Mouse (Mus musculus): Measurements from ENCODE around the gene Tll2. TPM values are rescaled to one million over a fixed set of nuclear protein-coding genes. Genes with fewer than 3 reads are reported as not detected.
A peak's percentile ranks its signal among the peaks of the same experiment; 100 is the strongest.

Tll2 gene
- polyA plus RNA-seq, 1 experiment = not detected

DNA sequence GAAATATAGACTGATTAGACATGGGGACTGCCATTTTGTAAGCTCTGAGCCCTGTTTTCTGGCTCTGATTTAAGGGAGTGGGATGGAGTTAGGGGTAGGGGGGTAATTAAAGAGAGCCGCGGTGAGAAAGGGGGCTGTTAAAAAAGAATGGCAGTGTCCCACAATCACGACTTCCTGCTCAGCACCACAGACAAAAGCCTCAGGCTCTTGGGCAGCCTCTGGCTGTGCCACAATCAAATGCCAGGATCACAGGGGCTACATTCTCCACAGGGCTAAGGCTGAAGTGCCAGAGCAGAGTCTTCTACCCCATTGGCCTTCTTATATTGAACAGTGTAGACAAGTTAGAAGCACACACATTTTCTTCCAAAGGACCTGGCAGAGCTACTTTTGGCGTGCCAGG lies 118.7 kb downstream of the Tll2 start:
- no peak for TF ChIP-seq MAX (IDR thresholded peaks at IDR 0.05)
- no peak for TF ChIP-seq MYOG (IDR thresholded peaks at IDR 0.05; ENCODE audit: control insufficient read depth, extremely low read depth, insufficient read length)
- TF ChIP-seq USF1 (IDR thresholded peaks at IDR 0.05; ENCODE audit: low read depth) = no peak
- no peak for TF ChIP-seq FOSL1 (IDR thresholded peaks at IDR 0.05; ENCODE audit: insufficient read depth, low read length, poor library complexity, severe bottlenecking)
- no peak for TF ChIP-seq MYOD1 (IDR thresholded peaks at IDR 0.05; ENCODE audit: control insufficient read depth, insufficient read length, low read depth)
- TF ChIP-seq CEBPB (IDR thresholded peaks at IDR 0.05; ENCODE audit: low read depth) = no peak
- no peak for TF ChIP-seq CTCF (IDR thresholded peaks at IDR 0.05; ENCODE audit: control insufficient read depth, insufficient read depth, insufficient read length)
- no peaks in the 10 kb centered on the region for H3K79me3 ChIP-seq (ENCODE audit: low read depth)
- H3K4me3 ChIP-seq (ENCODE audit: insufficient read depth, poor library complexity, severe bottlenecking) = no peak overlapping the region
- no peak overlapping the region for H3ac ChIP-seq (ENCODE audit: control insufficient read depth, insufficient read length, low read depth)
- no peaks in the 10 kb centered on the region for H3K79me2 ChIP-seq (ENCODE audit: control insufficient read depth, insufficient read depth)
- H3K36me3 ChIP-seq (ENCODE audit: control insufficient read depth, insufficient read depth) = no peaks in the 10 kb centered on the region
- peaks cover 65% of the 10 kb centered on the region for H3K27me3 ChIP-seq (ENCODE audit: control insufficient read depth, insufficient read depth, insufficient read length)

DNA sequence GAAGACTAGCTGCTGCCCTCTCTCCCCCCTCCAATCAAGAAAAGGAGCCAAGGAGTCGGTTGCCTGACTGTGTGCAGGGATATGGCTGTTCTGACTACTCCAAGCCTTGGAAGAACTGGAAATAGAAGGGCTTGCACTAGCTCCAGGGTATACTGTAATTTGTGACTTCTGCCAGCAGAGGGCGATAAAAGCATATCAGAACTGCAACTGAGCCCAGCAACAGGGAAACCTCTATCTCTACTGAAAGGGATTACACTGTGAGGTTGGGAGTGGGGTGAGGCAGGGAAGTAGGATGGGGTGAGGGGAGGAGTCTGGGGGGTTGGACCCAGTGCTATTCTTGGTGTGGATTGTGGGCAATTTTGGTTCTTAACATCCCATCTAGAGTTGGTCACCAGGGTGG lies 119.9 kb downstream of the Tll2 start:
- H3K27me3 ChIP-seq (ENCODE audit: control insufficient read depth, insufficient read depth, insufficient read length) = peaks cover 64% of the 10 kb centered on the region
- no peak overlapping the region for H3K4me3 ChIP-seq (ENCODE audit: insufficient read depth, poor library complexity, severe bottlenecking)
- no peaks in the 10 kb centered on the region for H3K36me3 ChIP-seq (ENCODE audit: control insufficient read depth, insufficient read depth)
- no peaks in the 10 kb centered on the region for H3K79me2 ChIP-seq (ENCODE audit: control insufficient read depth, insufficient read depth)
- H3ac ChIP-seq (ENCODE audit: control insufficient read depth, insufficient read length, low read depth) = no peak overlapping the region
- no peaks in the 10 kb centered on the region for H3K79me3 ChIP-seq (ENCODE audit: low read depth)
- no peak for TF ChIP-seq MYOG (IDR thresholded peaks at IDR 0.05; ENCODE audit: control insufficient read depth, extremely low read depth, insufficient read length)
- peak; percentile 35 for TF ChIP-seq CTCF (IDR thresholded peaks at IDR 0.05; ENCODE audit: control insufficient read depth, insufficient read depth, insufficient read length)

DNA sequence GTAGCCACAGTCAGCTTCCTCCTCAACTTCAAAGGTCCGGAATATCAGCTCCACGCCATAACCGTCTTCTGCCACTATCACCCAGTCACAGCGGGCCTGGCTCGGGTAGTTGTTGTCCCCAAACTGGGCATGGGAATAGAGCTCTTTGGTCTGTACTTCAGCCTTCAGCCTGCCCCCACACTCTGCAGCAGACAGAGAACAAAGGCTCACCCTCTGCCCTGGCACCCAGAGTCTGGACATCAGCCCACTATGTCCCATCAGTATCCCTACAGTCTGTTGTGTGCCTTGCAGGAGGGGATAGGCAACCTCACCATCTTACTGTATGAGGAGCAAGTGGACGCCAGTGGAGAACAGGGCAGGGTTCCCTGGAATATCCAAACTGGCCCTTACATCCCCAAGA lies 120.3 kb downstream of the Tll2 start:
- Histone ChIP-seq H3K79me2 (ENCODE audit: control insufficient read depth, insufficient read depth) (no peaks in the 10 kb centered on the region), H3K79me3 (ENCODE audit: low read depth) (no peaks in the 10 kb centered on the region), H3K4me3 (ENCODE audit: insufficient read depth, poor library complexity, severe bottlenecking) (no peak overlapping the region), H3K36me3 (ENCODE audit: control insufficient read depth, insufficient read depth) (no peaks in the 10 kb centered on the region), H3K27me3 (ENCODE audit: control insufficient read depth, insufficient read depth, insufficient read length) (peaks cover 64% of the 10 kb centered on the region), H3ac (ENCODE audit: control insufficient read depth, insufficient read length, low read depth) (no peak overlapping the region)
- TF ChIP-seq CTCF (IDR thresholded peaks at IDR 0.05; ENCODE audit: control insufficient read depth, insufficient read depth, insufficient read length) (no peak), FOSL1 (IDR thresholded peaks at IDR 0.05; ENCODE audit: insufficient read depth, low read length, poor library complexity, severe bottlenecking) (no peak), MAX (IDR thresholded peaks at IDR 0.05) (no peak), MYOD1 (IDR thresholded peaks at IDR 0.05; ENCODE audit: control insufficient read depth, insufficient read length, low read depth) (no peak), CEBPB (IDR thresholded peaks at IDR 0.05; ENCODE audit: low read depth) (no peak)

DNA sequence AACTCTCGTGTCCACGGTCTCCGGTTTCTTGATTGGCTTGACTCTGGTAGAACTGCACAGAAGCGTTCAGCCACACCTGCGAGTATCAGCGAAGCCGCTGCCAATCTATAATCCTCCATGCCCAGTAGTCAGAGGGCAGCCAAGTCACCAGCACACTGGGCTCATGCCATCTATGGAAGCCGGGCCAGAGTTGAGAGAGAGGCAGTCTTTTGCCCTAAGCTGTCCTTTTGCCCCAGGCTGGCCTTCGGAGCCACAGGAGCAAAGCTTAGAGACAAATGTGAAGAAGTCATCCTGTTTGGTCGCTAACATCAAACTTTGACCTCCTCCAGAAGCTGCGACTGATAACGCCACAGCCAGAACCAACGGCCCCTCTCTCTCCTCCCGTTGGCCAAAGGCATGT lies 123.0 kb downstream of the Tll2 start:
- no peaks in the 10 kb centered on the region for H3K36me3 ChIP-seq (ENCODE audit: control insufficient read depth, insufficient read depth)
- H3ac ChIP-seq (ENCODE audit: control insufficient read depth, insufficient read length, low read depth) = no peak overlapping the region
- H3K79me3 ChIP-seq (ENCODE audit: low read depth) = no peaks in the 10 kb centered on the region
- TF ChIP-seq CTCF (IDR thresholded peaks at IDR 0.05; ENCODE audit: control insufficient read depth, insufficient read depth, insufficient read length) (no peak), MYOG (IDR thresholded peaks at IDR 0.05; ENCODE audit: control insufficient read depth, extremely low read depth, insufficient read length) (no peak), MAX (IDR thresholded peaks at IDR 0.05) (no peak), CEBPB (IDR thresholded peaks at IDR 0.05; ENCODE audit: low read depth) (no peak), MYOD1 (IDR thresholded peaks at IDR 0.05; ENCODE audit: control insufficient read depth, insufficient read length, low read depth) (no peak), FOSL1 (IDR thresholded peaks at IDR 0.05; ENCODE audit: insufficient read depth, low read length, poor library complexity, severe bottlenecking) (no peak), USF1 (IDR thresholded peaks at IDR 0.05; ENCODE audit: low read depth) (no peak)
- peaks cover 66% of the 10 kb centered on the region for H3K27me3 ChIP-seq (ENCODE audit: control insufficient read depth, insufficient read depth, insufficient read length)
- no peak overlapping the region for H3K4me3 ChIP-seq (ENCODE audit: insufficient read depth, poor library complexity, severe bottlenecking)
- H3K79me2 ChIP-seq (ENCODE audit: control insufficient read depth, insufficient read depth) = no peaks in the 10 kb centered on the region

DNA sequence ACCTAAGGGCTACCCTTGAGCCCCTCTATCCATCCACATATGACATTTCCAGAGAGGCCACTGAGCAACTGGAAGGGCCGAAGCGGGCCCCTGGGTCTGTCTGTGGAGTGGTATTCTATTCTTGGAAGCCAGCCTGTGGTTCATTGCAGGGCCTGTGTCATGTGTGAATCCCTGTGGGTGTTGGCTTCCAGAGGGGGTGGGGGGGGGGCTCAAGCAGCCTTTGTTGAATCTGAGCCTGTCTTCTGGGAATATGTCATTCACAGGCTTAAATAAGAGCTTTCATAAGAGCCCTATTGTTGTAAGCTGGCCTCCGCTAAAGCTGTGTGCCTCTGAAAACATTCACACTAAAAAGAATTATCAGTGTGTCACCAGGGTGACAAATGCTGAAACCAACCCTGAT lies 125.0 kb downstream of the Tll2 start:
- TF ChIP-seq FOSL1 (IDR thresholded peaks at IDR 0.05; ENCODE audit: insufficient read depth, low read length, poor library complexity, severe bottlenecking) = no peak
- TF ChIP-seq USF1 (IDR thresholded peaks at IDR 0.05; ENCODE audit: low read depth) = no peak
- no peak for TF ChIP-seq CTCF (IDR thresholded peaks at IDR 0.05; ENCODE audit: control insufficient read depth, insufficient read depth, insufficient read length)
- no peak for TF ChIP-seq MAX (IDR thresholded peaks at IDR 0.05)
- no peak for TF ChIP-seq MYOG (IDR thresholded peaks at IDR 0.05; ENCODE audit: control insufficient read depth, extremely low read depth, insufficient read length)
- Histone ChIP-seq H3K79me2 (ENCODE audit: control insufficient read depth, insufficient read depth) (no peaks in the 10 kb centered on the region), H3K4me3 (ENCODE audit: insufficient read depth, poor library complexity, severe bottlenecking) (no peak overlapping the region), H3K27me3 (ENCODE audit: control insufficient read depth, insufficient read depth, insufficient read length) (peaks cover 61% of the 10 kb centered on the region), H3K36me3 (ENCODE audit: control insufficient read depth, insufficient read depth) (no peaks in the 10 kb centered on the region), H3ac (ENCODE audit: control insufficient read depth, insufficient read length, low read depth) (no peak overlapping the region), H3K79me3 (ENCODE audit: low read depth) (no peaks in the 10 kb centered on the region)

DNA sequence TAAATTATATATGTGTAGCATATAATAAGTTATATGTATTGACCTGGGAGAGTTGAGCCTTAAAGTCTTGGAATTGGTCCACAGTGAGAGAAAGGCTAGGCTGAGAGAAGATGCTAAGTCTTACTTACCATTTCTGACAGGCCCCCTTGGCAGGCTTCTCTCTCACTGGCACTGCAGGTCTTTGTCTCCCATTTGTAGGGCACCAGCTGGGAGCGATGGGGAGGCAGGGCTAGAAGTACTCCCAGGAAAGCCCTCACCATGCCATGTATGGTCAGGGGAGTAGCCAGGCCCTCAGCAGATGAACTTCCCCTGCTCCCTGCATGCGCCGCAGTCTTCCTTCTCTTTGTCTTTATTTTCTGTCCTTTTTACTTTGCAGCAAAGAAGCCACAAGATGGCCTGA lies 129.7 kb downstream of the Tll2 start, which contains the start of gene Opalin:
TSS of gene Opalin (minus strand) at position 208 of the 400 bp plus-strand sequence.
- no peaks in the 10 kb centered on the region for H3K36me3 ChIP-seq (ENCODE audit: control insufficient read depth, insufficient read depth)
- H3K27me3 ChIP-seq (ENCODE audit: control insufficient read depth, insufficient read depth, insufficient read length) = peaks cover 42% of the 10 kb centered on the region
- no peaks in the 10 kb centered on the region for H3K79me2 ChIP-seq (ENCODE audit: control insufficient read depth, insufficient read depth)
- no peaks in the 10 kb centered on the region for H3K79me3 ChIP-seq (ENCODE audit: low read depth)
- no peak for TF ChIP-seq FOSL1 (IDR thresholded peaks at IDR 0.05; ENCODE audit: insufficient read depth, low read length, poor library complexity, severe bottlenecking)
- no peak for TF ChIP-seq CEBPB (IDR thresholded peaks at IDR 0.05; ENCODE audit: low read depth)
- TF ChIP-seq CTCF (IDR thresholded peaks at IDR 0.05; ENCODE audit: control insufficient read depth, insufficient read depth, insufficient read length) = no peak
- no peak for TF ChIP-seq MYOG (IDR thresholded peaks at IDR 0.05; ENCODE audit: control insufficient read depth, extremely low read depth, insufficient read length)
- TF ChIP-seq USF1 (IDR thresholded peaks at IDR 0.05; ENCODE audit: low read depth) = no peak
- TF ChIP-seq MAX (IDR thresholded peaks at IDR 0.05) = no peak
- no peak for TF ChIP-seq MYOD1 (IDR thresholded peaks at IDR 0.05; ENCODE audit: control insufficient read depth, insufficient read length, low read depth)
- no peak within 1 kb of the TSS for H3K4me3 ChIP-seq (ENCODE audit: insufficient read depth, poor library complexity, severe bottlenecking)
- no peak within 1 kb of the TSS for H3ac ChIP-seq (ENCODE audit: control insufficient read depth, insufficient read length, low read depth)

Measured in C2C12 (cell line).